Mouse (Mus musculus) adrenal gland, postnatal 36 days (tissue): Measurements from ENCODE around the gene Hdac11. TPM values are rescaled to one million over a fixed set of nuclear protein-coding genes. Genes with fewer than 3 reads are reported as not detected.
A peak's percentile ranks its signal among the peaks of the same experiment; 100 is the strongest.
"Not testable (repeated sequence)": the region's sequence is repeated elsewhere in the genome, so short reads cannot be mapped to it uniquely, and the experiment has no call there.

Experiments
- DNase-seq, 2 experiments: peaks; one replicate each; pipeline ENCODE4 v3.0.0; 2021; ENCODE audit warnings: mixed read lengths in 1 of 2
- long read RNA-seq, 2 experiments: library from polyadenylated mRNA; stranded (forward); transcript quantifications; one replicate each; pipeline ENCODE4 v2.0.0; 2021; ENCODE audit warnings: borderline sequencing depth in 2 of 2
- total RNA-seq, 2 experiments: library from RNA; stranded (reverse); gene quantifications; 2 replicates each; pipeline ENCODE4 v1.2.3; 2021

The Hdac11 gene
- total RNA-seq: 1 to 10 TPM; 5.8 to 6.2 TPM
- long read RNA-seq, experiment 1, partial matches to known transcripts: 1 of 10 reads
- long read RNA-seq, experiment 1, other reads (novel, unspliced or antisense): 4 of 10 reads
- long read RNA-seq, experiment 2, partial matches to known transcripts: 0 of 3 reads
- long read RNA-seq, experiment 2, other reads (novel, unspliced or antisense): 0 of 3 reads

GRCm38 (mm10) chr6:91156554-91157236 is at the start of gene Hdac11:
TSS of gene Hdac11 (plus strand) at chr6:91156665.
- DNase-seq: peak; percentile 93 to 95

- DNase-seq: no peak
Observed at GRCm38 (mm10) chr6:91108301-91108916, 48.1 kb upstream of the Hdac11 start.

GRCm38 (mm10) chr6:91108917-91109450 is 47.5 kb upstream of the Hdac11 start:
- DNase-seq: no peak

GRCm38 (mm10) chr6:91109489-91109888 is 47.0 kb upstream of the Hdac11 start:
- DNase-seq: no peak

GRCm38 (mm10) chr6:91110323-91111020 is 46.0 kb upstream of the Hdac11 start:
- no peak for DNase-seq

DNA sequence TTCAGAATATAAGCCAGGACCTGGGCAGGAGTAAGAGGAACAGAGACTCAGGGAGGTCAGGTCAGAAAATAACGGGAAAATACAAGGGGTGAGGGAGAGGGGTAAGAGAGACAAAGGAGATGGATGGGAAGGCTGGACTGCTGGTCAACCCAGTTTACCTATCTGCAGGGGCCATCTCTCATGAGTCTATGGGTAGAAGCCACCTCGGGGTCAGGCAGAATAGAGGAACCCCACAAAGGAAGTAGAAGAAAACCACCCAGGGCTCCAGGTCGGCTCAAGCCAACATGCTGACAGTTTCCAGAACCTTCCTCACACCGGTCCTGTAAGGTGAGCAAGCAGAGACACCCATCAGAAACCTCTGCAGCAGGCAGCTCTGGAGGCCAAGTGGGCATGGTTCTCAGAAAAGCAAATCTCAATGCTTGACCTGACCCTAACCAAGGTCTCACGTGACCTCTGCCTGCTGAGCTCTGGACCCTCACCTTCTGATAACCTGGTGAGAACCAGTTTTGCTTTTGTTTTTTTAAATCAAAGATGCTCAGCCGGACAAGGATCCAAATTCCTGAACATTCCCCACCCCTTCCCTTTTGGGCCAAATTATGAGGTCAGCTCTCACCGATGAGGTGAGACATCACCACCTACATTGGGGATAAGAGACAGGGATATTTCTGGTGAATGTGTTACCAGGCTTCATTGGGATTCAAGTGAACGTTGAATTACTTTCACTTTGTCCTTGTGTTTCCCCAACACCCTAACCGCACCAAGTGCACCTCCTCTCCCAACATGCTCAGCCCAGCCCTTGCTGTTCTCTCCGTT is 45.1 kb upstream of the Hdac11 start:
- DNase-seq: no peak

DNA sequence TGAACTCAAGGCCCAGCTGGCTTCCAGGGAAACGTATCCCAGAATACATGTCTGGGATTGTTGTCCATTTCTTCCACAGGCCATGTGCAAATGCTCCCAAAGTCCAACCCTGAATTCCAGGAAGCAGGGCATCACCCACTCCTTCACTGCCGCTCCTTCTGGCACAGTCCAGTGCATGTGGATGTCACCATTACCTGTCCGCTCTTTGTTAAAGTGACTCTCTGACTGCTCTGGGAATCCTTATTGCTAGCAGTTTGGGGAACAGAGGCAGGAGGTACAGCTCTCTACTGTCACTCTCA is 44.6 kb upstream of the Hdac11 start:
- DNase-seq: no peak

DNA sequence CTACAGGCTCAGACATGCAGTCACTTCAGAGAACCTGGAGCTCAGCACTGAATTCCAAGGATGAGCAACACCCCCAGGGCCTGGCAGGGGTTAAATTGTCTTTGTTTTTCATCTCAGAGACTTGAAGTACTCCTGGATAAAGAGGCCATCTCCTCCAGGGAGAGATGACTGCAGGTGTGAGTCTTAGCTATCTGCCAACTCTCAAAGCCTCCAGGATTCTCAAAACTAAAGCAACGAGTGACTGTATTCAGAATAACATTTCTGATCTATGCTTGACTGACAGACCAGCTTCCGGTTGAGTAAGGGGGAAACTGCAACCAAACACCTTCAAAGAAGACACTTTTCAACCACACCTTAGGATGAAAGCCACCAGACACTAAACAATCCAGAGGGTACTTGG is 41.7 kb upstream of the Hdac11 start:
- no peak for DNase-seq

- DNase-seq: no peak
Observed at GRCm38 (mm10) chr6:91115158-91115557, 41.3 kb upstream of the Hdac11 start.

DNA sequence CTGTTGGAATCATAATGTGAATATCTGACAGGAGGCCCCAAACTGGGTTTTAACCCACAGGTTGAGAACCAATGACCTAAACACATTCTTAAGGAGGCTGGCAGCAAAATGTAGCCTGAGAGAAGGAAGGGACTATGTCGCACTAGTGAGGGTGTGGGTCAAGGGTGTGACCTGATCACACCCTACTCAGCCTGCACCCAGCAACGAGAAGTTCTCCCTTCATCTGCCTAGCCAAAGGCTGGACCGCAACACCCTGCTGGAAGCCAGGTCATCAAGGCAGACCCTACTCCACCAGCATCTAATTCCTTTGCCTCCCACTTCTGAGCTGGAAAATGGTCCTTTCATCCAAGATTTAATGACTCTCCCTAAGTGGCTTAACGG is 40.6 kb upstream of the Hdac11 start:
- DNase-seq: no peak

GRCm38 (mm10) chr6:91116244-91117145 is 40.0 kb upstream of the Hdac11 start, which contains the start of gene Nup210:
TSS of gene Nup210 (minus strand) at chr6:91116829.
- DNase-seq: peak; percentile 95 to 97

GRCm38 (mm10) chr6:91117149-91117548 is 39.3 kb upstream of the Hdac11 start:
- DNase-seq: peak in 1 of 2 experiments; percentile 8

- no peak for DNase-seq
Observed at GRCm38 (mm10) chr6:91118526-91118925, 37.9 kb upstream of the Hdac11 start.

DNA sequence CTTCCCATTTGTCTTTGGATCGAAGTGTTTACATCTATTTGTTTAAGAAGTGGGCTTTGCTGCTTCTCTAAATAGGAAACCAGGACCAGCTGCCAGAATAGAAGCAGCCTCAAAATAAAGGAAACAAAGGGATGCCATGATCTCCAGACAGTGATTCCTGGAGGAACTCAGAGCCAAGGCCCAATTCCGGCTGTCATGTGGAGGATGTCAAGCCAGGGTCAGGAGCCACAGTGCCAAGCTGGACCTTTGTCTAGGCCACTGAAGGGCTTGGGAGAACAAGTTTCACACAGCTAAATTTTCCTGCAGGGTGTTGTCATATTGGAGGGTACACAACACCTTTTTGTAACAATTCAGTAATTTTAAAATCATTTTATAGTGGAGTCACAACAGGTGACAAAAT is 36.3 kb upstream of the Hdac11 start:
- DNase-seq: peak; percentile 13

- not testable (repeated sequence) for DNase-seq
Observed at GRCm38 (mm10) chr6:91121089-91121488, 35.4 kb upstream of the Hdac11 start.

- DNase-seq: no peak
Observed at GRCm38 (mm10) chr6:91123453-91123852, 33.0 kb upstream of the Hdac11 start.

- no peak for DNase-seq
Observed at GRCm38 (mm10) chr6:91124286-91125227, 31.9 kb upstream of the Hdac11 start.

- no peak for DNase-seq
Observed at GRCm38 (mm10) chr6:91125228-91125585, 31.3 kb upstream of the Hdac11 start.

GRCm38 (mm10) chr6:91128996-91129395 is 27.5 kb upstream of the Hdac11 start:
- no peak for DNase-seq

- no peak for DNase-seq
Observed at GRCm38 (mm10) chr6:91130856-91131255, 25.6 kb upstream of the Hdac11 start.
